Mouse (Mus musculus): Measurements from ENCODE around the gene Agrp. TPM values are rescaled to one million over a fixed set of nuclear protein-coding genes. Genes with fewer than 3 reads are reported as not detected.
"Not testable (repeated sequence)": the region's sequence is repeated elsewhere in the genome, so short reads cannot be mapped to it uniquely, and the experiment has no call there.

The Agrp gene
- total RNA-seq, 2 experiments from 2014 or later, result 0.56 TPM; not detected in 1

DNA sequence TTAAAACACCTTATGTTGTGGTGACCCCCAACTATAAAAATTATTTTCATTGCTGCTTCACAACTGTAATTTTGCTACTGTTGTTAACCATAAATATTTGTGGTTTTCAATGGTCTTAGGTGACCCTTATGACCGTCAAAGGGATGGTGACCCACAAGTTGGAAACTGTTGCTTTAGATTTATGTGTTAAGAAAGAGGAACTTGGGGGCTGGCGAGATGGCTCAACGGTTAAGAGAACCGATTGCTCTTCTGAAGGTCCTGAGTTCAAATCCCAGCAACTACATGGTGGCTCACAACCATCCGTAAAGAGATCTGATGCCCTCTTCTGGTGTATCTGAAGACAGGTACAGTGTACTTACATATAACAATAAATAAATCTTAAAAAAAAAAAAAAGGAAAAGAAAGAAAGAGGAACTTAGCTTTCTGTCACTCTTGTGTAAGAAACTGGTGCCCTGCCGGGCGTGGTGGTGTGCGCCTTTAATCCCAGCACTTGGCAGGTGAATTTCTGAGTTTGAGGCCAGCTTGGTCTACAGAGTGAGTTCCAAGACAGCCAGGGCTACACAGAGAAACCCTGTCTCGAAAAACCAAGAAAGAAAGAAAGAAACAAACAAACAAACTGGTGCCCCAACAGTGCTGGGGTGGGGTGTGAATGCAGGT lies 72.5 kb downstream of the Agrp start:
- intact Hi-C loops (cut with DNase I), result loop anchor here (5.0 kb wide), 2 partner anchors 43 to 123 kb away; partner anchors contain the start of genes Carmil2 and Ripor1

DNA sequence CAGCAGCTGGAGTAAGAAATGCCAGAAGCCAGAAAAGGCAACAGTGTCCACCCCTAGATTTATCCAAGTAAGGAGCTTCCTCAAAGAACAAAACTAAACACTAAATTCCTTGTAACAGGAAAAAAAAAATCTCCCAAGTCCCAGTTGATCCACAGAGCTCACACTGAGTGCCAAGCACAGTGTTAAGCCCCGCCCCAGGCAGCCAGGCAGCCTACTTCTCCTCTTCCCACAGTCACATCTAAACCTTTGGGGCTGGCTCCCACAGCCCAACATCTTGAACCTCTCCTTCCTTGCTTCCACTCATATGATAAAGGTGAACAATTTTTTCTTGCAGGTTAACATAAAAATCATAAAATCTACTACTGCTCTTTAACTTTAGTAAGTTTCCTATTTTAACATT lies 73.3 kb downstream of the Agrp start:
- intact Hi-C loops (cut with DNase I), result no loop called here
- no peak for DNase-seq

More for the DNA sequence above, 72.5 kb downstream of the Agrp start:
- DNase-seq, result not testable (repeated sequence)

DNA sequence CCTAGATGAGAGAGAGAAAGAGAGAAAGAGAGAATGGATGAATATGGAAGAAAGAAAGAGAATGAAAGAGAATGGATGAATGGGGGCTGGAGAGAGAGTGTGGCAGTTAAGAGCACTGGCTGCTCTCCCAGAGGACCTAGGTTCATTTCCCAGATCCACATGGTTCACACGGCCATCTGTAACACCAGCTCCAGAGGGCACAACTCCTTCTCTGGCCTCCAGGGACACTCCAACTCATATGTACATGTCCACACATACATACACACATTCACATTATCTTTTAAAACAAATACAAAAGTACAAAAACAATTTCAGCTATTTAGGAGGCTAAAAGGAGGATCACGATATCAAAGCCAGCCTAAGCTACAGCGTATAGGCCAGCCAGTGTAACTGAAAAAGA lies 74.3 kb downstream of the Agrp start:
- intact Hi-C loops (cut with DNase I), result no loop called here
- no peak for DNase-seq

DNA sequence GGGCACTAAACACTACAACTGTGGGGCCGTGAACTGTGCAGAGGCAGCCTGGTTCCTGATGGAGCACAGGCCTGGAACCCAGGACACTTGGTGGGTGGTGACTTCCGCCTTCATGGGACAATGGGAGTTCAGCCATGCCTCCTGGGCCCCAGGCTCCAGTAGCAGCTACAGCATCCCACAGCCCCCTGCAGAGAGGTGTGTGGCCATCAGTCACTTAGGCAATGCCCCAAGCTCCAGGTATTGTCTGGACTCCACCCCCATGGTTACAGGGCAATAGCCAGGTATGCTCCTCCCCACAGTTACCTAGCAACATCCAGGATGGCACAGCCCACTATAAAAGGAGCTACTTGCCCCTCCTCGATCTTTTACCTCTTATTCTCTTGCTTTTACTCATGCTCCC lies 82.0 kb downstream of the Agrp start:
- intact Hi-C loops (cut with DNase I), result loop anchor here (2.0 kb wide), 1 partner anchor 24 kb away; no protein-coding TSS in a partner anchor
- no peak for DNase-seq

DNA sequence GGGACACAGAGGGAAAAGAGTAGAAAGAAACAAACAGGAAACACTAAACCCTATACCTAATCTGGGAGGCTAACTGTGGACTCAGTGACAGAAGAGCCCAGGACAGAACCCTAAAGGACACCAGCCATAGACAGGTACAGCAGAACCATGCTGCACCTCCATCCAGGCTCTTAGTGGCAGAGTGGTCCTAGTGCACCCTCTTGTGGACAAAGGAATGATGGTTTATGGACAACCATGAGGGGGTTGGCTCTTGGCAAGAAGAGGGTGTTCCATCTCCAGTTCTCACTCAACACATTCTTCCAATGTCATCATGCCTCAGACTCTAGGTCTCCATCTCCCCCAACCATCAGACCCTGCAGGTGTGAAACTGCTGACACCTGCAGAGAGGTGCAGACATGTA lies 83.1 kb downstream of the Agrp start:
- intact Hi-C loops (cut with DNase I), result loop anchor here (2.0 to 5.0 kb wide), 2 partner anchors 23 to 72 kb away; no protein-coding TSS in a partner anchor
- DNase-seq, result peak in 1 of 2 experiments; percentile 50

DNA sequence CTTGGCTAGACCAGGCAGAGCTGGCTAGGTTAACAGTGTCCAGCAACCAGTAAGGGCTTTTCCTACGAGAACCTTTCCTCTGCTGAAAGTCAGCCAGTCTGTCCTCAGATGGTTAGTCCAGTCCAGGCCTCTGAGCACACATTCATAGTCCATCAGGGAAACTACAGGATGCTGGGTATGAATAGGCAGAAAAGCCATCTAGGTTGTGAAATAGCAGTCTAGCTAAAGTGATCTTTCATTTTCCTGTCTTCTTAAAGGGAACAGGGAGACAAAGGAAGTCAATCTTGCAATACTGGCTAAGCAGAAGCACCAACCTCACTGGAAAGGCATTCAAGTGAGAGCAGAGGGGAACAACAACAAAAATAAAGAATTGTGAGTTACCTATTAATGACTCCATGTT lies 84.4 kb downstream of the Agrp start:
- no peak for DNase-seq
- intact Hi-C loops (cut with DNase I), result loop anchor here (2.0 to 5.0 kb wide), 2 partner anchors 36 to 71 kb away; no protein-coding TSS in a partner anchor

DNA sequence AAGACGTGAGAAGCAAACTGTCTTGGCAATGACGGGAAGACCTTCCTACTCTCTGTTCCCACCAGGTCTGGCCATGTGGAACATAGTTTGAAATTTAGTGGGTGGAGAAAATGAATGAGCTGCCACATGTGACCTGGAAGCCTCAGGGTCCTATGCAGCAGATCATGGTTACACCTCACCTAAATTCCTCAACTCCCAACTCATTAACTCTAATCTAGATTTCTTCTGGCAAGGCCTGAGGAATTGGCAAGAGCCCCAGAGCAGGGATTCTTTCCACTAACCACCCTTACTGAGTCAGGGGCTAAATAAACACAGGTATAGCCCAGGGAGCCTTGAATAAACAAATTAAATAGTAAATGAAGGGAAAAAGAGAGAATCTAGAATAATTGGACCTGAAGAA lies 85.2 kb downstream of the Agrp start:
- intact Hi-C loops (cut with DNase I), result loop anchor here (2.0 to 5.0 kb wide), 2 partner anchors 35 to 70 kb away; no protein-coding TSS in a partner anchor
- DNase-seq, result no peak

DNA sequence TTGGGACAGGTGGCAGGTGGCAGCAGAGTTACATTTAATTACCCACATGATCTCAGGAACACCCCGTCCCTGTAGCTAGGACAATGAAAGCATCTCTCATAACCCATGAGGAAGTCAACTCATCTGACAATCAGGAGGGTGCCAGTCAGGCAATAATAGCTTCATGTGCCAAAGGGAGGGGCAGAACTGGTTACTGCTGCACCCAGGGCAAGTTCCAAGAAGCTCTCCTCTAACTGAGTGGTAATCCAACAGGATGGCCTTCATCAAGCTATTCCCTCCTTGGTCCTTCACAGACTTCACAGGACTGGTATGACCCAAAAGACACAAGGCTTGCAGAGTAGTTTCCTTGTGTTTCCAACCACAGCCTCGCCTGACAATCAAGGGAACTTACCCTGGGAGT lies 87.1 kb downstream of the Agrp start:
- intact Hi-C loops (cut with DNase I), result loop anchor here (5.0 kb wide), 1 partner anchor 68 kb away; no protein-coding TSS in a partner anchor
- no peak for DNase-seq

DNA sequence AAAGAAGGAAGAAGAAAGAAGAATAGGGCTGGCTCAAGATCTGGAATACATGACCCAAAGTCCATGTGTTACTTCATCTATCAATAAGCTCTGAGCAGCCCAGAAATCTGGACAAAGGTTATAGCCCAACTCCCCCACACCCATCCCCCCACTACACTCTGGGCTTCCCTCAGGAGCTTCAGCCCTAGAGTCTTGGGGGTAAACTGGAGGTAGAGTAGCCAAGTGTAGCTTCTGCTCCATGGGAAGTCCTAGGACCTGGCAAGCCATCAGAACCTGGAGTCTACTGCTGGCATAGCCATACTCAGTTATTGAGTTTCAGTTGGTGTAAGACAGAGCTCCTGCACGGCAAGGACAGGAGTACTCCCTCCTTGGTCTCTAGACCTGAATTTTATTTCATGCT lies 87.7 kb downstream of the Agrp start:
- no peak for DNase-seq
- intact Hi-C loops (cut with DNase I), result no loop called here

DNA sequence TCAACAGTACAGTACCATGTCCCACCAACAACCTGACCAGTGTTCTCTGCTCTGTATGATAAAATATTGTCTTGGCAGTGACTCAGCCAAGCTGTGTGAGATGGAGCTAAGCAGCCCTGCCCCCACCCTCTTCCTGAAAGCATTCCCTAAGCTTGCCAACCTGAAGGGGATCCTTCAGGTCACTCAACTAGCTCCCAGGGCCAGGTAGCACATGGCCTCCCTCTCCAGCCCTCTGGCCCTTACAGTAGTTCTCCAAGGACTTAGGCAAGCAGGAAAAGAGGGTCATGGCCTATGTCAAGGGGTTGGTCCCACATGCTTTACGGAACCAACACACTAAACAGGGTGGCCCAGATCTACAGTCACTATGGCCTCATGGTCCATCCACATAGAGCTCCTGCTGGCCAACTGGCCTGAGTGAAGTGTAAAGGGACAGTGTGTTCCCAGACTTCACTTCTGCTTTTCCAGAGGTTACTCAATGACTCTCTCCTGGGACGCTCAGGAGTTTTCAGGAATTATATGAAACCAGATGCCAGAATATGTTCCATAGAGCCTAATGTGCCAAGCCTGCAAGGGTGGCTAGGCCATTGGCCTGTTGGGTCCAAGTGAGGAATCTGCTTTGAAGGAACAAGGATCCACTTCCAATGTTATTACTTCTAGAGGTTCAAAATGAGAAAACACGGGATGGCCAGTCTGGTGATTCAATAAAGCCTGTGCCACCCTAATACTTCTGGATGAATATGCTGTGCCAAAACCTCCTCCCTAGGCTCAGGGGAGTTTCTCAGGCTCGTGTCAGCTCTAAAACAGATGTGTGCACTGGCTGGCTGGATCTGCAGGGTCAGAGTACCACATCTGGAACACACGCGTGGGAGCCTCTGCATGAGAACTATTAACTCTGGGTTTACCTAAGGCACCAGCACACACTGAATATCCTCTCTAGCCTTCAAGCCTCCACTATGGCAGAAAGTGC lies 90.5 kb downstream of the Agrp start:
- intact Hi-C loops (cut with DNase I), result no loop called here
- DNase-seq, result peak in 1 of 2 experiments; percentile 35

DNA sequence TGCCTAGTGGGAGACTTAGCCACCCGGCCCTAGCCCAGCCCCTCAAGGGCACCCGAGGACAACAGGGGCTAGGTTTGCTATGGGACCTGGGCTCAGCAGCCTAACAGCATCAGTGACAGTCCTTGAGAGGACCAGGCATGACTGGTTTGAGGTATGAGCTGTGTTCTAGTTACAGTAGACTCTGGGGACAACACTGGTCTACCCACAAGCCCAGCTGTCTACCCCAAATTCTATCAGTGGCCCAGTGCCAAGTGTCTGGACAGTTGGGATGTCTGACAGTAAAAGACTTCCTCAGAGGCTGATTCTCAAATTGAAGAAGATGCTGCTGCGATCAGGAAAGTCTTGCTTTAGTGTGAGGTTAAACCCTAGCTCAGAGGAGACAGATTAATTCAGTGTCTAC lies 91.9 kb downstream of the Agrp start:
- DNase-seq, result peak in 1 of 2 experiments; percentile 44
- intact Hi-C loops (cut with DNase I), result no loop called here

DNA sequence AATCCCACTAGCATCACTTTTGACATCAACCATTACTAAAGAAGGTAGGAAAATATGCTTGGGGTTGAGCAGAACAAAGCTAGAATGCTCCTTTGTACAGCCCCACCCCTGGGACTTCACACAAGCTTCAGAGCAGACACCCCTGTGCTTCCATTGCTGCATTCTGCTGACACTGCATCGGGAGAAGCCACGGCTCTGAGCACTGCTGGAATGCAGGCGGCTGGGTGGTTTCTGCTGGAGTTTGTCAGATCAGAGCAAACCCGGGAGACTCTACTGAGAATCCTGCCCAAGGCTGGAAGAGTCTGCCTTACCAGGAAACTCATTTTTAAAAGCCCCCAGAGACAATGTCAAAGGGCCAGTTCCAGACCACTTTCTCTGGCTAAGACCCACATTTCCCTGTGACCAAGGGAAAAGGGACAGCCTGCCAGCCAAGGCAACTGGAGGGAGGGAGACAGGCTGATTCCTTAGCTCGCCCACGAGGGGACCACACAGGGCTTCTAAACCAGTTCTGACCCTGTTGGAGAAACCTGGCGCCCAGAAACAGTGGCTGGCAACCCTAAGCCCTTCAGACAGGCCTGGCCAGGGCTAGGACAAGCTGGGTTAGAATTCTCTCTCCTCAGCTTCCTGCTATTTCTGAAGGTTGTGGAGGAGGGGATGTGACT lies 92.5 kb downstream of the Agrp start:
- peak; percentile 25 to 38 for DNase-seq
- intact Hi-C loops (cut with DNase I), result no loop called here

DNA sequence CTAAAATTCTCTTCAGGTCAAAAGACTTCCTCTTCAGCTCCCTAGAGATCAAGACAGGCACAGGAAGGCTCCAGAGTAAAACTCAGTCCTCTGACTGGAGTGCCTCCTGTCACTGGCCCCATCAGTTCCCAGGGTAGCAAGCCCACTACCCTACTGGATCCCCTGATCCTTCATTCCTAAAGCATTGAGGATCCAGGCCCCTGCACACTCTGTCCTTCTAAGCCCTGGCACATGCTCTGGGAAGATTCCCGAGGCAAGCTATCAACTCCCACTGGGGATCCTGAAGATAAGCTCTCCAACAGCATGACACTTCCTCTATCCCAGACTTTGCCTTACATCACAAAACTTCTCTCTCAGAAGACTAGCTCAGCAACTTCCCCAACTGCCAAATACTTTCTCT lies 93.5 kb downstream of the Agrp start:
- no peak for DNase-seq

DNA sequence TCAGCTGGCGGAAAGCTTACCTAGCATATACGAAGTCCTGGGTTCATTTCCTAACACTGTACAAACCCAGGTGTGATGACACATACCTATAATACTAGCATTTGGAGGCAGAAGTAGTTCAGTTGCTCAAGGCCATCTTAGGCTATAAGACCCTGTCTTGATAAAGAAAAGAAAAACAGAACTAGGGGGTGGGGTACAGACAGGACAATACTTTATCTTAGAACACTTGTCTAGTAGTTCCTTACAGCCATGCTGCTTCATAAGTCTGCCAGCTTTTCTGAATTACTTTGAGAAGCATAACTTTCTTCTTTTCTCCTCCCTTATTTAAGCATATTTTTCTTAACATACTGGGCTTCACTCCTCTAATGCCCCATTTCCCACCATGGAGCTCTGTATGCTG lies 94.4 kb downstream of the Agrp start:
- no peak for DNase-seq
- intact Hi-C loops (cut with DNase I), result no loop called here

More for the DNA sequence above, 93.5 kb downstream of the Agrp start:
- intact Hi-C loops (cut with DNase I), result no loop called here

DNA sequence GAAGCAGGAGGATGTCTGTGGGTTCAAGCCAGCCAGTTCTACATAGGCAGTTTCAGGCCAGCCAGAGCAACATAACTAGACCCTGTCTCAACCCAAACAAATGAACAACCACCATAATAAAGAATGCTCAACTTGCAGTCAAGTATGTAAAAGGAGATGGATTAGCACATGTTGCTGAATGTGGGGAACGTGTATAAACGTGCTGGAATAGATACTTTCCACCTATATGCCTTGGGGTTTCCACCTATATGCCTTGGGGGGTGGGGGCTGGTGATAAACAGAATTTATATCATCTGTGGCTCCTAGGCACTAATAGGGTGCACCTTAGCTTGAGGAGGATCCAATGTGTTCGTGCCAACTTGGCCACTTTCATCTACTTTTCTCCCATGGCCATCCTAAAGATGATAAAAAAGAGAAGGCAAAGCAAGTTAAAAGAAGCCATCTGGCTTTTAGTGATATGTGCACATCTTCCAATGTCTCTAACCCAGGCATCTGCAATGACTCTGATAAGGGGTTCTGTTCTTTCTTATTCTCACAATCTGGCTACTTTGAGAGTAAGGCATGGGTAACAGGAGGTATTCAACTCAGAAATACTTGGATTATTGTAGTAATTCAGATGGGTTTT lies 95.0 kb downstream of the Agrp start:
- no peak for DNase-seq
- intact Hi-C loops (cut with DNase I), result no loop called here

DNA sequence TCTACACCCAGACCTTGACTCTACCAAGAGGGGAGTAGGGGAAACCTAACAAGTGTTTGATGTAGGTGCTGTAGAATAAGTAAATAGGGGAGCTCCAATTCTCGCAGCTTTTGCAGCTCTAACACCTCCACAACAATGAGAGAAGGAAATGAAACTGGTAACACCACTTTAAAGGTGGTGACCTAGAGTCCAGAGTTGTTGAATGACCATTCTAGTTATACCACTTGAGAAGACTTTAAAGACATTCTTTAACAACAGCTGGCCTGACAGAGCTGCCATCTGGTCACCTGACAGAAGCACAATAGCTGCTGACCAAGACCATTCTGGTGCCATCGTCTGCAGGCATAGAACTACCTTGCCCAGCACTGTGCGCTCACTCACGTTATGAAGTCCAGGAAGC lies 98.3 kb downstream of the Agrp start:
- intact Hi-C loops (cut with DNase I), result no loop called here
- no peak for DNase-seq

DNA sequence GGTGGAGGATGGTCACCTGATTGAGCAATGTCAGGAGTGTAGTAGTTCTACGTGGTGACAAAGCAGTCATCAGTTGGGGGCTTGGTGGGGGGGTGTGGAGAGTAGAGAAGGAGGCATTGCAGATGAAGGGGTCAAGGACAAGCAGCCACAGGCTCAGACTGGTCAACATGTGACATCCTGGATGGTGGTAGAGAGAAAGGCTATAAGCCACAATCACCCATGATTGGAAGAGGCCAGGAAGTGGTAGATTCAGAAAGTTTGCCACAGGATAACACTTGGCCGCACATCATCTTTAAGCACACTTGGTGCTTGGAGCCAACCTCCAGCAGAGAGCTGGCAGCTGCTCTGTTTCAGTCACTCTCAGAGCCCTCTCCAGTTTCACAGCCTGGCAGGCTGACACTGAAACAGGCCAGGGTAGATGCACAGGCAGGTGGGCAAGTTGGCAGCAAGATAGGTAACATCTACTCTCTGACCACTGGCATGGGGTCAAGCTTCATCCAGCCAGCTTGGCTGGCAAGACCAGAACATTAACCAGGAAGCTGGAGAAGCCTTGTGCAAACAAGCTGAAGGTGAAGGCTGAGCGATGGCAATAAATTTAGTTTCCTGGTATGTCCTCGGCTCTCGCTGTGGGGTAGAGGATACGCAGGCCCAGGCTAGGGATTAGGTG lies 100.0 kb downstream of the Agrp start:
- intact Hi-C loops (cut with DNase I), result no loop called here
- DNase-seq, result peak; percentile 64 to 76

DNA sequence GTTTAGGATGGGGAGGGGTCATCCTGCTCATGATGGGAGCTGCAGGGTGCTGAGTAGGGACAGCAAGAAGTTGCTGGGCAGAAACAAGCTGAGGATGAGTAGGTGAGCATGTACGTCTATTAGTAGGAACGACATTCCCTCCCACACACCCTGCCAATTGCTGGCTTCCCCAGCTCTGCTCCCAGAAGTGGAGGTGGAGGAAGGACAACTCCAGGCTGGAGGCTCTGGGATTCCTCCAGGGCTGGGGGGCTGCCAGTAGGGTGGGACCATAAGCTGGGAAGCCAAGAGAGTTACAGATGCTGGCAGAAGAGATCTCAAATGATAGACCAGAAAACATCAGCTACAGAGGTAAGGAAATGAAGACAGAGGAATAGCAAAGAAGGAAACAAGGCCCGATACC lies 100.6 kb downstream of the Agrp start:
- intact Hi-C loops (cut with DNase I), result no loop called here
- DNase-seq, result peak; percentile 50 to 59

DNA sequence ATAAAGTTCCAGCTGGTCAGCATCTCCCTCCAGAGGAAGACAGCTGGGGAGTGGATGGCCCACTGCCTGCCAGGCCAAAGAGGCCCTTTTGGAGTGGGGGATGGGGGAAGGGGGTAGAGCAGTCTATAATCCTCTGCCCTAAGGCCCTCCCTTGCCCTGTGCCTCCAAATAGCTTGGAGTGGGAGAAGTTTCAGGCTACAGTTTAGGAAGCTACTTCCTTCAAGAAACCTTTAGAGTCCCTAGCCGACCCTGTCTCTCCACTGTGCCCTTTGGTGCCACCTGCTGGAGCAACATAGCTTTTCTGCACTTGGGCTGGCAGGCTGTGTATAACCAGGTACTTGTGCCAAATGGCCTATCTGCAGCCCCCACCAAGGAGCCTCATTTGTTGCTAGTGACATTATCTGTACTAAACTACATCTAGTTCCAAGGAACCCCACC lies 103.3 kb downstream of the Agrp start:
- peak; percentile 57 to 68 for DNase-seq
- intact Hi-C loops (cut with DNase I), result loop anchor here (2.0 to 5.0 kb wide), 2 partner anchors 15 to 52 kb away; partner anchors contain the start of gene Hsd11b2
